Mouse (Mus musculus): Measurements from ENCODE around the gene Neurl2.

DNA sequence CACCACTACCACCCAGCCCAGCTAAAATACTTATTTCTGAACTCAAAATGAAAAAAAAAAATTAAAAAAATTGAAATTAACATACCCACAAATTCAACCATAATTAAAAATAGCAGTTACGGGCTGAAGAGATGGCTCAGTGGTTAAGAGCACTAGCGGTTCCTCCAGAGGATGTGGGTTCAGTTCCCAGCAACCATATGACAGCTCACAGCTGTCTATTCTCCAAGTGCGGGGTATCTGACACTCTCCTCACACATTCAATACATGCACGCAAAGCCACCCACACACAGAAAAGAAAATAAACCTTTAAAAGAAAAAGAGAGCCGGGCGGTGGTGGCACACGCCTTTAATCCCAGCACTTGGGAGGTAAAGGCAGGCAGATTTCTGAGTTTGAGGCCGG is 16.8 kb upstream of the Neurl2 start:
- no peak for TF ChIP-seq CTCF (IDR thresholded peaks at IDR 0.05; ENCODE audit: low read depth)
- no peak for TF ChIP-seq EP300 (optimal IDR thresholded peaks at IDR 0.05)

Measured in stomach, postnatal 0 days (tissue).